Mouse (Mus musculus): ENCODE measurements around the gene Plekhm2. TPM values are rescaled to one million over a fixed set of nuclear protein-coding genes. Genes with fewer than 3 reads are reported as not detected.

Plekhm2 gene
- total and polyA plus RNA-seq, 3 experiments, result 12.4 to 28.2 (median 13.7) TPM

- Histone ChIP-seq H3K79me2 (replicated peaks; ENCODE audit: control insufficient read depth, extremely low read depth, insufficient read depth, poor library complexity, severe bottlenecking) (no peaks in the 10 kb centered on the region), H3K4me2 (ENCODE audit: insufficient read depth, low read depth, poor library complexity, severe bottlenecking) (no peak within 1 kb of the TSS), H3K27ac (ENCODE audit: insufficient read depth, low read depth) (no peak within 1 kb of the TSS), H3K4me3 (replicated peaks in 1 of 3; ENCODE audit: low read depth in 2 of 3, low read length in 2 of 3, poor library complexity in 1 of 3) (no peak within 1 kb of the TSS), H3K4me1 (ENCODE audit: control insufficient read depth in 1 of 2, insufficient read depth in 2 of 2) (peaks cover 7 to 14% of the 10 kb centered on the region in 2 experiments), H3K9ac (ENCODE audit: insufficient read depth, low read depth) (no peak within 1 kb of the TSS), H3K36me3 (replicated peaks in 1 of 2; ENCODE audit: control insufficient read depth in 1 of 2, insufficient read depth in 1 of 2, low read length in 1 of 2) (no peaks in the 10 kb centered on the region), H3K27me3 (replicated peaks) (no peaks in the 10 kb centered on the region), H3K9me3 (replicated peaks; ENCODE audit: low read length) (peaks cover 6% of the 10 kb centered on the region)
- TF ChIP-seq ETS1 (conservative IDR thresholded peaks at IDR 0.05; ENCODE audit: low read depth, low read length), result peak; percentile 70; the same call in 1 of the 2 replicates
- TF ChIP-seq BHLHE40 (IDR thresholded peaks at IDR 0.05; ENCODE audit: low read depth, low read length), result peak; percentile 88
- peak; percentile 29; the same call in 1 of the 2 replicates for TF ChIP-seq EP300 (IDR thresholded peaks at IDR 0.05; ENCODE audit: low read length)
- peak; percentile 36; the same call in 1 of the 2 replicates for TF ChIP-seq JUN (IDR thresholded peaks at IDR 0.05; ENCODE audit: insufficient read depth, low read depth, low read length)
- no peak for TF ChIP-seq TBP (conservative IDR thresholded peaks at IDR 0.05; ENCODE audit: low read depth, low read length)
- 0 out of 2 replicates have a peak, but pooled peaks have one; percentile 19 for TF ChIP-seq JUND (conservative IDR thresholded peaks at IDR 0.05; ENCODE audit: low read depth, low read length)
- no peak for TF ChIP-seq MYC (IDR thresholded peaks at IDR 0.05; ENCODE audit: low read depth, low read length)
- TF ChIP-seq USF2 (conservative IDR thresholded peaks at IDR 0.05; ENCODE audit: low read depth, low read length), result no peak
- TF ChIP-seq E2F4 (IDR thresholded peaks at IDR 0.05; ENCODE audit: insufficient replicate concordance, low read depth, low read length), result no peak
- TF ChIP-seq KAT2A (IDR thresholded peaks at IDR 0.05; ENCODE audit: insufficient replicate concordance, low read length), result no peak
- TF ChIP-seq RAD21 (IDR thresholded peaks at IDR 0.05; ENCODE audit: low read depth, low read length), result no peak
- no peak for TF ChIP-seq MAX (IDR thresholded peaks at IDR 0.05; ENCODE audit: low read length)
- in situ Hi-C loops (cut with MboI; ENCODE audit: low pct_ligation_motif_present, low pct_unique_long_range_greater_than_20kb, low sequenced_read_pairs) (no loop called here), dilution Hi-C loops (cut with MboI; ENCODE audit: extremely low pct_ligation_motif_present, extremely low pct_unique_long_range_greater_than_20kb, low sequenced_read_pairs) (no loop called here)
- DNase-seq (ENCODE audit: extremely low read depth), result no peak
Measured at GRCm38 (mm10) chr4:141605861-141606260, 58.8 kb downstream of the Plekhm2 start, which contains the start of gene Fblim1. TSS of gene Fblim1 (minus strand) at chr4:141606096.

GRCm38 (mm10) chr4:141605421-141605820, 59.3 kb downstream of the Plekhm2 start:
- in situ Hi-C loops (cut with MboI; ENCODE audit: low pct_ligation_motif_present, low pct_unique_long_range_greater_than_20kb, low sequenced_read_pairs) (no loop called here), dilution Hi-C loops (cut with MboI; ENCODE audit: extremely low pct_ligation_motif_present, extremely low pct_unique_long_range_greater_than_20kb, low sequenced_read_pairs) (no loop called here)
- Histone ChIP-seq H3K27ac (ENCODE audit: insufficient read depth, low read depth) (no peak overlapping the region), H3K27me3 (replicated peaks) (no peaks in the 10 kb centered on the region), H3K4me2 (ENCODE audit: insufficient read depth, low read depth, poor library complexity, severe bottlenecking) (no peak overlapping the region), H3K4me1 (ENCODE audit: control insufficient read depth in 1 of 2, insufficient read depth in 2 of 2) (peaks cover 7 to 15% of the 10 kb centered on the region in 2 experiments), H3K36me3 (replicated peaks in 1 of 2; ENCODE audit: control insufficient read depth in 1 of 2, insufficient read depth in 1 of 2, low read length in 1 of 2) (no peaks in the 10 kb centered on the region), H3K79me2 (replicated peaks; ENCODE audit: control insufficient read depth, extremely low read depth, insufficient read depth, poor library complexity, severe bottlenecking) (no peaks in the 10 kb centered on the region), H3K4me3 (replicated peaks in 1 of 3; ENCODE audit: low read depth in 2 of 3, low read length in 2 of 3, poor library complexity in 1 of 3) (no peak overlapping the region), H3K9ac (ENCODE audit: insufficient read depth, low read depth) (no peak overlapping the region), H3K9me3 (replicated peaks; ENCODE audit: low read length) (peaks cover 6% of the 10 kb centered on the region)
- no peak for DNase-seq (ENCODE audit: extremely low read depth)
- TF ChIP-seq ZNF384 (IDR thresholded peaks at IDR 0.05; ENCODE audit: low read depth, low read length), result no peak
- TF ChIP-seq MXI1 (IDR thresholded peaks at IDR 0.05; ENCODE audit: low read depth, low read length), result no peak
- no peak for TF ChIP-seq TCF12 (IDR thresholded peaks at IDR 0.05; ENCODE audit: low read depth, low read length)
- TF ChIP-seq SIN3A (IDR thresholded peaks at IDR 0.05; ENCODE audit: low read length), result no peak
- TF ChIP-seq USF2 (conservative IDR thresholded peaks at IDR 0.05; ENCODE audit: low read depth, low read length), result no peak
- no peak for TF ChIP-seq MAX (IDR thresholded peaks at IDR 0.05; ENCODE audit: low read length)
- TF ChIP-seq NRF1 (IDR thresholded peaks at IDR 0.05; ENCODE audit: low read depth, low read length), result no peak
- TF ChIP-seq ZKSCAN1 (IDR thresholded peaks at IDR 0.05; ENCODE audit: borderline replicate concordance, low read depth, low read length), result no peak
- TF ChIP-seq ELF1 (IDR thresholded peaks at IDR 0.05; ENCODE audit: low read depth, low read length), result no peak
